Mouse (Mus musculus): ENCODE measurements around the gene Rbl1. TPM values are rescaled to one million over a fixed set of nuclear protein-coding genes. Genes with fewer than 3 reads are reported as not detected.
A peak's percentile ranks its signal among the peaks of the same experiment; 100 is the strongest.

Gene Rbl1
- total and polyA plus RNA-seq, 3 experiments, result 0.84 to 2.1 (median 2.0) TPM

DNA sequence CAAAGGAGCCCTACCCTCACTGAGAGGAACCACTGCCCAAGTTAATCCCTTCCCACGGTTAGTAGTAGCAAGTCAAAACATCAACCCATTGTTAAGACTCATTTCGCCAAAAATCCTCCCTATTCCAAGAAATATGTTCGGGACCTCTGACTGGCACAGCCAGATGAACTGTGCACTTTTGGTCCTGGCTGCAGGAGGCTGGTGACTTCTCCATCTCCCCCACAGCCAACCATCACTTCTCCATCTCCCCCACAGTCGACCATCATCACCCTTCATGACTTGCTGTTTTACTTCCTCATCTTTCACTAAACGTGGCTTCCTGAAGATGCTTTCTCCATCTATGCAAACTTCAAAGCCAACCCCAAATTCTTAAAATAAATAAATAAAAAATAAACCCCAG is 65.5 kb downstream of the Rbl1 start:
- no peak for TF ChIP-seq POLR2A (IDR thresholded peaks at IDR 0.05; ENCODE audit: insufficient read depth, low read depth, low read length)
- TF ChIP-seq CTCF (IDR thresholded peaks at IDR 0.05), result no peak
- TF ChIP-seq EP300 (IDR thresholded peaks at IDR 0.05; ENCODE audit: insufficient read depth, low read depth, low read length), result no peak
- no peaks in the 10 kb centered on the region for H3K79me2 ChIP-seq (replicated peaks; ENCODE audit: control insufficient read depth, insufficient read depth, low read length)
- H3K4me3 ChIP-seq, result no peak overlapping the region
- WGBS, result 69% methylated on average over 5 of the region's 5 CpGs
- intact Hi-C loops (cut with DNase I), result loop anchor here (5.0 kb wide), 1 partner anchor 63 kb away; the partner anchor contains the start of gene Rbl1
- H3K27me3 ChIP-seq (ENCODE audit: control insufficient read depth, insufficient read depth, low read length), result no peaks in the 10 kb centered on the region
- no peak for DNase-seq
- no peak overlapping the region for H3K9ac ChIP-seq (ENCODE audit: low read depth, low read length)
- no peaks in the 10 kb centered on the region for H3K36me3 ChIP-seq (ENCODE audit: control insufficient read depth, insufficient read depth, low read length)
- H3K4me1 ChIP-seq (ENCODE audit: control insufficient read depth, insufficient read depth, low read length), result no peaks in the 10 kb centered on the region; the same call in 1 of the 2 replicates
- no peak overlapping the region for H3K27ac ChIP-seq

- H3K4me1 ChIP-seq (ENCODE audit: control insufficient read depth, insufficient read depth, low read length), result peaks cover under 1% of the 10 kb centered on the region
- no peak for DNase-seq
- TF ChIP-seq CTCF (IDR thresholded peaks at IDR 0.05) (no peak), POLR2A (IDR thresholded peaks at IDR 0.05; ENCODE audit: insufficient read depth, low read depth, low read length) (no peak), EP300 (IDR thresholded peaks at IDR 0.05; ENCODE audit: insufficient read depth, low read depth, low read length) (no peak)
- 79% methylated on average over 9 of the region's 9 CpGs for WGBS
- no peak overlapping the region for H3K4me3 ChIP-seq
- no peak overlapping the region for H3K27ac ChIP-seq
- intact Hi-C loops (cut with DNase I), result loop anchor here (5.0 kb wide), 1 partner anchor 64 kb away; the partner anchor contains the start of gene Rbl1
- no peaks in the 10 kb centered on the region for H3K79me2 ChIP-seq (replicated peaks; ENCODE audit: control insufficient read depth, insufficient read depth, low read length)
- H3K27me3 ChIP-seq (ENCODE audit: control insufficient read depth, insufficient read depth, low read length), result no peaks in the 10 kb centered on the region
- H3K9ac ChIP-seq (ENCODE audit: low read depth, low read length), result no peak overlapping the region
- no peaks in the 10 kb centered on the region for H3K36me3 ChIP-seq (ENCODE audit: control insufficient read depth, insufficient read depth, low read length)
These were observed 66.2 kb downstream of the Rbl1 start for GRCm38 (mm10) chr2:157137959-157138731.

- H3K27ac ChIP-seq, result no peak overlapping the region
- intact Hi-C loops (cut with DNase I), result loop anchor here (5.0 kb wide), 1 partner anchor 66 kb away; the partner anchor contains the start of gene Rbl1
- DNase-seq, result no peak
These were observed 67.7 kb downstream of the Rbl1 start for GRCm38 (mm10) chr2:157136646-157137045.

GRCm38 (mm10) chr2:157136176-157136575 is 68.2 kb downstream of the Rbl1 start:
- Histone ChIP-seq H3K27me3 (ENCODE audit: control insufficient read depth, insufficient read depth, low read length) (no peaks in the 10 kb centered on the region), H3K4me1 (ENCODE audit: control insufficient read depth, insufficient read depth, low read length) (peaks cover 3% of the 10 kb centered on the region), H3K36me3 (ENCODE audit: control insufficient read depth, insufficient read depth, low read length) (peaks cover 2% of the 10 kb centered on the region; the same call in 1 of the 2 replicates), H3K9ac (ENCODE audit: low read depth, low read length) (no peak overlapping the region), H3K79me2 (replicated peaks; ENCODE audit: control insufficient read depth, insufficient read depth, low read length) (no peaks in the 10 kb centered on the region), H3K4me3 (no peak overlapping the region), H3K27ac (no peak overlapping the region)
- TF ChIP-seq POLR2A (IDR thresholded peaks at IDR 0.05; ENCODE audit: insufficient read depth, low read depth, low read length) (no peak), EP300 (IDR thresholded peaks at IDR 0.05; ENCODE audit: insufficient read depth, low read depth, low read length) (no peak), CTCF (IDR thresholded peaks at IDR 0.05) (no peak)
- DNase-seq, result no peak
- intact Hi-C loops (cut with DNase I), result loop anchor here (5.0 kb wide), 1 partner anchor 66 kb away; the partner anchor contains the start of gene Rbl1
- WGBS, result 90% methylated on average over 4 of the region's 4 CpGs

More at GRCm38 (mm10) chr2:157136646-157137045, 67.7 kb downstream of the Rbl1 start:
- Histone ChIP-seq H3K27me3 (ENCODE audit: control insufficient read depth, insufficient read depth, low read length) (no peaks in the 10 kb centered on the region), H3K79me2 (replicated peaks; ENCODE audit: control insufficient read depth, insufficient read depth, low read length) (no peaks in the 10 kb centered on the region), H3K36me3 (ENCODE audit: control insufficient read depth, insufficient read depth, low read length) (peaks cover 2% of the 10 kb centered on the region; the same call in 1 of the 2 replicates), H3K4me1 (ENCODE audit: control insufficient read depth, insufficient read depth, low read length) (peaks cover 3% of the 10 kb centered on the region), H3K4me3 (no peak overlapping the region), H3K9ac (ENCODE audit: low read depth, low read length) (no peak overlapping the region)
- TF ChIP-seq POLR2A (IDR thresholded peaks at IDR 0.05; ENCODE audit: insufficient read depth, low read depth, low read length) (no peak), CTCF (IDR thresholded peaks at IDR 0.05) (no peak), EP300 (IDR thresholded peaks at IDR 0.05; ENCODE audit: insufficient read depth, low read depth, low read length) (no peak)
- 85% methylated on average over 2 of the region's 2 CpGs for WGBS

- Histone ChIP-seq H3K4me1 (ENCODE audit: control insufficient read depth, insufficient read depth, low read length) (peaks cover 5% of the 10 kb centered on the region), H3K9ac (ENCODE audit: low read depth, low read length) (peak overlapping the region; percentile 59; the same call in 1 of the 2 replicates), H3K27ac (peak overlapping the region; percentile 93), H3K36me3 (ENCODE audit: control insufficient read depth, insufficient read depth, low read length) (peaks cover 2% of the 10 kb centered on the region; the same call in 1 of the 2 replicates), H3K4me3 (peak overlapping the region; percentile 59), H3K79me2 (replicated peaks; ENCODE audit: control insufficient read depth, insufficient read depth, low read length) (no peaks in the 10 kb centered on the region), H3K27me3 (ENCODE audit: control insufficient read depth, insufficient read depth, low read length) (no peaks in the 10 kb centered on the region)
- no peak for DNase-seq
- TF ChIP-seq EP300 (IDR thresholded peaks at IDR 0.05; ENCODE audit: insufficient read depth, low read depth, low read length) (no peak), POLR2A (IDR thresholded peaks at IDR 0.05; ENCODE audit: insufficient read depth, low read depth, low read length) (no peak), CTCF (IDR thresholded peaks at IDR 0.05) (no peak)
- 83% methylated on average over 10 of the region's 10 CpGs for WGBS
- intact Hi-C loops (cut with DNase I), result loop anchor here (5.0 kb wide), 1 partner anchor 67 kb away; the partner anchor contains the start of gene Rbl1
These were observed 68.7 kb downstream of the Rbl1 start for GRCm38 (mm10) chr2:157135529-157136120.
